Mouse (Mus musculus): Measurements from ENCODE around the gene Myo10. TPM values are rescaled to one million over a fixed set of nuclear protein-coding genes. Genes with fewer than 3 reads are reported as not detected.

Gene Myo10
- total and polyA plus RNA-seq, 3 experiments = 42.1 to 103 (median 63.9) TPM

- no peak for DNase-seq
Measured at GRCm38 (mm10) chr15:25797888-25798287, 175.6 kb downstream of the Myo10 start.

DNA sequence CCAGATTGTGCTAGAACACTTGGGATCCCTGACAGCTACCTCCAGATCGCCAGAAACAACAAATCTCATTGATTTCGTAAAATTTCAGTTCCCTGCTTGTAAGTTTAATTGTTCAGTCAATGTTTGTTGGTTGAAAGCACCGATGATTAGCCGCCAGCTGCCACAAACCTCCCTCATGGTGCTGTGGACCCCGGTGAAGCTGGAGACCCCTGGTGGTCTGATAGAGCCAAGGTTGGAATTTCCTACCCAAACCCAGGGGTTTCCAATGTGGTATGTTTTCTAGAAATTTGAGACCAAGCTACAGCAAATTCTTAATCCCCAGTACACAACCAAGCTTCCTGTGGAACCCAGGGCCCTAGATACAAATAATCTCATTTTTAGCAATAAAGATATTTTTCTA, 179.4 kb downstream of the Myo10 start:
- DNase-seq = no peak

- no peak for DNase-seq
Measured at GRCm38 (mm10) chr15:25802194-25802593, 179.9 kb downstream of the Myo10 start.

DNA sequence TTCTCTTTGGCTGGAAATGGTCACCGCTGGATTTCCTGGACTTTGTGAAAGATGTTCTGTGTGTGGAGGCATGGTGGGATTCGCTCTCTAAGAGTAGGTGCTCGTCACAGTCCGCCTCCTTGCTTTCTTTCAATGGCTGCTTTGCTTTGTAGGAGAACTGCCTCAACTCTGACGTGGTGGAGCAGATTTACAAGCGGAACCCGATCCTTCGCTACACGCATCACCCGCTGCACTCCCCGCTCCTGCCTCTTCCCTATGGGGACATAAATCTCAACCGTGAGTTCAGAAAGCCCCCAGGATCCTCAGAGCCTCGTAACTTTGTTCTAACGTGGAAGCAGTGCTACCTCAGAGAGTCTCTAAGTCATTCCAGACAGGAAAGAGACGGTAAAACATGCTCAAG, 180.8 kb downstream of the Myo10 start:
- no peak for DNase-seq

DNA sequence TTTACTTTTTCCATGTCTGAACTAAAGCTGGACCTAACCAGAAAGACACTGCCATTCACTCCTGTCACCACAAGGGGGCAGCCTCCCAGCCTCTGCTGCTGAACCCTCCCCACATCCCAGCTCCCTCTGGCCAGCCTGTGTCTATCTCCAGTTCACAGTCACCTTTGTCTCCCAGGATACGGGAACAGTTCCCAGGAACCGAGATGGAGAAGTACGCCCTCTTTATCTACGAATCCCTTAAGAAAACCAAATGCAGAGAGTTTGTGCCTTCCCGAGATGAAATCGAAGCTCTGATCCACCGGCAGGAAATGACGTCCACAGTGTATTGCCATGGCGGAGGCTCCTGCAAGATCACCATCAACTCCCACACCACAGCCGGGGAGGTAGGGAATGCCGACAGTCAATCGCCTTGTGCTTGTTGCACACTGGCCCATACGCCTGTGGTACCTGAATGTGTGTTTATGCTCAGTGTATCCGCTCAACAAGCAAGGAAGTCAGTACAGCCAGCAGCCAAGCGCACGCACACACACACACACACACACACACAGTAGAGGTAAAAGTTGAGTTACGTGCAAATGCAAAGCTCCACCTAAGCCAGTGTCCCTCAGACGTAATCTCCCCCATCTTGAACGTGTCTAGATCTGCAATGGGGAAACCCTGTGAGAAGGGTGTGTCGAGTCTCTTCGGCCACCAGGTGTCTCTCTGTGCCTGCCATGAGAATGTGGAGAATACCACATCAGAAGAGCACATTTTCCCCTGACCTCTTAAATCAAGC, 183.2 kb downstream of the Myo10 start:
- peak; percentile 72 for DNase-seq

- DNase-seq = no peak
Measured at GRCm38 (mm10) chr15:25806363-25806762, 184.0 kb downstream of the Myo10 start.

- DNase-seq = no peak
Measured at GRCm38 (mm10) chr15:25806878-25807277, 184.6 kb downstream of the Myo10 start.

GRCm38 (mm10) chr15:25808677-25809460, 186.5 kb downstream of the Myo10 start:
- no peak for DNase-seq

DNA sequence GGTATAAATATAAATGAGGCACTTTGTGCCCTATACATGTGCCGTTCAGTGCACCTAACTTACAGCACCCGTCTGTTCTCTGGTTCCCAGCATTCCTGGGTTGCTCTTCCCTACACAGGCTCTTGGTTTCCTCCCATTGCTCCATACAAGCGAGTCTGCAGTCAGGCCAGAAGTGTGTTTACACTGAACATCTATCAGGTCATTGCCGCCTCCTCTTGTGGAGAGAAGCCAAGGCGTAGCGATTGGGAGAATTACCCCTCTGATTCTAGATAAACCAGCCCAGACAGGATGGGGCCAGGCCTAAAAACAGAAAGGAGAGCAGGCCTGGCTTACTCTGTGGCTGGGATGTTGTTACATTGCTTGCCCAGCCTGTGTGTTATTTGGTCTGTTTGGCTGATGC, 187.3 kb downstream of the Myo10 start:
- no peak for DNase-seq

- DNase-seq = no peak
Measured at GRCm38 (mm10) chr15:25811834-25812250, 189.5 kb downstream of the Myo10 start.

DNA sequence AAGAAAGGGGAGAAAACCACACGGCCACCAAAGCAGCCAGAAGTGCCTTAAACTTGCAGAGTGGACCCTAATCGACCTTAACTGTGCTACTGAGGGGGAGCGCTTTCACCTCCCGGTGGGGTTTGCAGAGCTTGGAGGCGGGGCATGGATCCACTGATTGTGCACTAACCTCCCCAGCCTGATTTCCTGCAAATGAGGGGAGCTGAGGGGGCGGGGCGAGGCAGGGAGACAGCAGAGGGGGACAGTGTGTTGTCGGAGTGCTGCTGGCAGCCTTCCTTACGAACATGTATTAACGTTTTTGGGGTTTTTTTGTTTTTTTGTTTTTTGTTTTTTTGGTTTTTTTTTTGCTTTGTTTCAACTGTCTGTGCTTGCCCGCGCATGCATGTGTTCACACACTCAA, 190.2 kb downstream of the Myo10 start:
- no peak for DNase-seq

DNA sequence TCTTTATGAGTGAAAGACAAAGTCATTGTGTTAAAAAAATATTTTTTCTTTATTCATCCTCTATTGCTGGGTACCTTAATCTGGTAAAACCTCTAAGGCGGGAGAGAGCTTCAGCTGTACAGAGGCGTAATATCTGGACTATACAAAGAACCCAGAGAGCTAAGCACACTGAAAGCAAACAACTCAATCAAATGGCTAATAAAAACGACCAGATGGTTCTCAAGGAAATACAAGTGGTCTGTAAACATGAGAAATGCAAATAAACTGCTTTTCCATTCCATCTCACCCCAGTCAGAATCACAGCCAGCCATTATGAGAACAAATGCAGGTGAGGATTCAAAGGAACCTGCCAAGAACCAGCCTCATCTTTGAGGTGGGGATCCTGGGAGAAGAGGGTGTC, 192.2 kb downstream of the Myo10 start:
- DNase-seq = no peak

DNA sequence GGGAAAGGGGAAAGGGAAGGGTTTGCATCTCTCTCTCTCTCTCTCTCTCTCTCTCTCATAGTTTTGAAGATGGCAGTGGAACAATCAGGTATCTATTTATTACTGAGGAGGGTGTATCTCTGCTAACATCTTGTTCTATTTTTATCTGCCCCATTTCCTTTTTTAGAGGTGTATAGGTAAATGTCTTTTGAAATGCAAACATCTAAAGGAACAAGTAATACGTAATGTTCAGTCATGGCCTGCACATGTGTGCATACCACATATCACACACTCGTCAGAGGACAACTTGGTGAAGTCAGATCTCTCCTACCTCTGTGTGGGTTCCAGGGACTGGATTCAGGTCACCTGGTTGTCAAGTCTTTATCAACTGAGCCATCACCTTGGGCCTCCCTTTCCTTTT, 194.9 kb downstream of the Myo10 start:
- DNase-seq = no peak

DNA sequence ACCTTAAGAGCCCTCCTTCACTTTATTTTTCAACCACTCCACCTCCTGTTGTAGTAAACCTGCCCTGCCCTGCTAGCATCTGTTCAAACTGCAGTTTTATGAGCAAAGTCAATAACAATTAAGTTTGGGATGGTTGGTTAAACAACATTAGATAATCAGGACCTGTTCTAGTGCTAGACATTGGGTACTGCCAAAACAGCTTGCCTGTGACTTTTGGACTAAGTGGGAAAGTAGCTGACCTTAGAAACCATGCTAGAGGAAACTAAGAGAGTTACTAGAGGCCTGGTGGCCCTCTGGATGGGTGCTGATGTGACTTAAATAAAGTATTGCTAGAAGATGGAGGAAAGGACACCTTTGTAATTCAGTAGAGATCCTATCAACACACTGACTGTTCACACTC, 199.7 kb downstream of the Myo10 start:
- no peak for DNase-seq

GRCm38 (mm10) chr15:25822656-25823055, 200.3 kb downstream of the Myo10 start:
- no peak for DNase-seq

- no peak for DNase-seq
Measured at GRCm38 (mm10) chr15:25826531-25826961, 204.2 kb downstream of the Myo10 start.

GRCm38 (mm10) chr15:25828464-25828863, 206.1 kb downstream of the Myo10 start:
- DNase-seq = no peak

DNA sequence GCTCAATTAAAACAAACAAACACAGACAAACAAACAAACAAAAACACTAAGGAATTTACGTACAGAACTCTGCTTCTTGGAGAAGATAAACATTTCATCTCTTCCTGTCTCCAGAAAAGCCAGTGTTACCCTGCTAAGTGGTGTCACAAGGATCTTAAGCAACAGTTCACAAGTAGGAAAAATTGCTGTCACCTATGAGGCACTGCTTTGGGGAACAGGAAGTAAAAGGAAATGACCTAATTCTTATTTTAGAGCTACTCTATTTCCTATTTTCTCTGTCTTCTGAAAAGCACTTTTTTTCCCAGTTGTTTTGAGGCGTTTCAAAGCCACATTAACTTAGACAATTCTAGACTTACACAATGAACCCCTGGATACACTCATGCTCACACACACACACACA, 208.1 kb downstream of the Myo10 start:
- no peak for DNase-seq

DNA sequence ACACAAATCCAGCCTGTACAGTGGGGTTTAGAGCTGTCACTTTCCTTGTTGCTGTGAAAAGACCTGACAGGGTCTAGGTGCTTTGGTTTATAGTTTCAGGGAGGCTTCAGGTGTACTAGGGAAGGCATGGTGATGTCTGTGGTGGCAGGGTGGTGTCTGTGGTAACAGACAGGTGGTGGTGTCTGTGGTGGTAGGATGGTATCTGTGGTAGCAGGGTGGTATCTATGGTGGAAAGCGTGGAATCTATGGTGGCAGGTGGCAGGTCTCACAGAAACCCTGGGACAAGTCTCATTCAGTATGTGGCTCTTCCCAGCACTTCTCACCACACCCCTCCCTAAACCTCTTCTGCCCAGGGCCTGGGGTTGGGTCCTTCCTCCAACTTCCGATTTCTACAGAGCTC, 212.0 kb downstream of the Myo10 start:
- DNase-seq = no peak

DNA sequence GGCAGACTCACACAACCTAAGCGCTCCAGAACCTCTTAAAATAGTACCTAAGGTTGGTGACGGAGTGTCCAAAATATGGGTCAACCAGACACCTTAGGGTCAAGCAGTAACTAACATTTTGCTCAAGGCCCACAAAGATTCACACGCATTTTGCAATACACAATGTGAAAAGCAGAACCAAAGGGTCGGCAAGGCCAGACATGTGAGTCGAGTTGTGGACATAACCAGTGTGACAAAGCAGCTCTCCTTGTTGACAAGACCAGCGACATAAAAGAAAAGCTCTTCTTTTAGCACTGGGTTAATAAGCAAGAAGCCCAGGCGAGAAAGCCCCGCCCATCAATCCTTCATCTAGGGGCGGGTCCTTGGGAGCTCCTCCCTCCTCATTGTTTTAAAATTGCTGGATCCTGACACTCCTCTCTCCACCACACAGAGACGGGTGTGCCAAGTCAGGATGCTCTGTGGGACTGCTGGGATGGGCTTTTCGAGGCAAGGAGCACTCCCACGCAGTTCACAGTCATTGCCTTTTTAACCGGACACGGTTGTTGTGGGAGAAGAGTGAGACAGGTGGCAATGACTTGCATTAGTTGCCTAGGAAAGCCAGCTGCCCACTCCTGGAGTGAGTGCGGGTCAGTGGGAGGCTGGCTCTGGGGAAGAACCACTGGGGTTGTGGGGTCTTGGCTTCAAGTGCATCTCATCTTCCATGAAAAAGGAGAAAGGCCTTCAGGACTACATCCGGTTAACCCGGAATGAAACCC, 212.8 kb downstream of the Myo10 start:
- no peak for DNase-seq

DNA sequence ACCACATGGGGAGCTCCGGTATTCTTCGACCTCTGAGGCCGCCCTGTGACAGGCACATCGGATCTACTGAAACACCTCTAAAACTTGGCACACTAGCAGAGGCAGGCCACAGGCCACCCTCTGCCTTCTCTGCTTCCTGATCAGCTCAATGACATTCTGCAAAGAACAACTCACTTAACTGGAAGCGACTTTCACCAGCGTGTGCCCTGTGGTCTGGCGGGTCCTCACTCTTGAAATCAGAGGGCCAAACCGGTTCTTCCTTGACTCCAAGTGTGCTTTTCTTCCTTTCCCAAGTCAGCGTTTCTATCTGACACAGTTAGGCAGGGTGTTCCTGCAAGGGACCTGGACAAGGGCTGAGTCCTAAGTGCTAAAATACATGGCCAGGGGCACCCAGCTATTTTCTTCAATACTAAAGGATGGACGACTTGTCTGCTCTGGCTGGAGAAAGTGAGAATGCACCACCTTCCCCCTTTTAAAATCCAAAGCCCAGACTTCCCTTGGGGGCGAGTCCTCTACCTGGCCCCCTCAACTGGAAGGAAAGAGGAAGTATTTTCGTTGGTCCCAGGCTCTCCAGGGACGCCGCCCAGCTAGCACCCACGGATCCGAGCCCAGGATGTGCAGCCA, 220.2 kb downstream of the Myo10 start:
- no peak for DNase-seq
